Mouse (Mus musculus) 3T3-L1 (cell line): ENCODE measurements at regions not wholly inside any gene's neighbourhood (a gene's known extent, or its start where the extent isn't known, plus 50 kb on each side); places are given as distances from the start of the nearest gene placed in this dataset.
A peak's percentile ranks its signal among the peaks of the same experiment; 100 is the strongest.

Experiments
- DNase-seq: peaks from one replicate; pipeline ENCODE4 v3.0.0-alpha.2; 2015; ENCODE audit warnings: low read depth, low spot score

DNA sequence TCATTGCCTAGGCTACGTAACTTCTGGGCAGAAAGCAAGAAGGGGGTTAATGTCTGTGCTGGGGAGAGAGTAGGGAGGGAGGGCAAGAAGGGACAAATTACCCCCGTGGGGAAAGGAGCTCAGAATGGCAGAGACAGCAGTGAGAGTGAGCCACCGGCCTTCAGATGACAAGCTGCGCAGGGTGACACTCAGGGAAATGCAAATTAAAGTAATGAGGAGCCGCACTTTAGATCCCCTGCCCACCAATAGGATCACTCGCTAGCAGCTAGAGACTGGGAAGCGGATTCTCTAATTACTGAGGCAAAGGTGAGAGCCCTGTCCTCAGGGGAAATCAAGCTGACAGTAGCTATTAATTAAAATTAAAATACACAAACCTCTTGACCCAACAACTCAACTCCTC, 202.5 kb downstream of the Arhgef10l start:
- no peak for DNase-seq

DNA sequence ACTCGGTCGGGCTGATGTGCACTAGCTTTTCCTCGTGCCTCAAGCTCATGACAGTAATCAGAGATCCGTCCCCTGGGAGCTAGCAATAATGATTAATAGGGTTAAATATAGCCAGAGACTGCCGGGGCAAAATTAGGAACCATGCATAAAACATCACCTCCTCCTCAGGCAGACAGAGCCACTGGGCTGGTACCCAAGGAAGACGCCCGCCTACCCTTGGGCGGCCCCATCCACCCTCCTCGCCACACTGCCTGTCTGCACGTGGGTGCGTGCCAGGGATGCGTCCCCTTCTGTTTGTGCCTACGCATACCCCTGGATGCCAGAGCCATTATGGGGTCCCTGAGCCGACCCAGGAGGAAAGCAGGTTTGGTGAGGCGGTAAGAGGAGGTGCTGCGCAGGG, 204.5 kb downstream of the Arhgef10l start:
- DNase-seq, result no peak

DNA sequence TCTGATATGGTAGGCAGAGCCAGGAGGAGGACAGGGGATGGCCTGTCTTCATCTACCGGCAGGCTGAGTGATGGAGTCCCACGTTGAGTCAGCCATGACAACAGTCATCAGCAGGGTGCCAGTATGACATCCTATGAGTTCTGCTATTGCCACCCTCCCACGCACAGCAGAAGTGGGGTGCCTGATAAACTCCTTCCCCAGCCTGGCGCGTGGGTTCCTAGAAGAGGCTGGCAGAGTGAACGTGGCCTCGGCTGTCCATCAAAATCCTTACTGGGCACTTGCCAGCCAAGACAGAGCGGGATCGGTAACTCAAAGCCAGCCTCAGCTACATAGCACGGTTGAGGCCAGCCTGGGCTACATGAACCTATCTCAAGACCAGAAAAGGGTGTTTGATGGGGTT, 202.5 kb upstream of the Igsf21 start:
- no peak for DNase-seq

DNA sequence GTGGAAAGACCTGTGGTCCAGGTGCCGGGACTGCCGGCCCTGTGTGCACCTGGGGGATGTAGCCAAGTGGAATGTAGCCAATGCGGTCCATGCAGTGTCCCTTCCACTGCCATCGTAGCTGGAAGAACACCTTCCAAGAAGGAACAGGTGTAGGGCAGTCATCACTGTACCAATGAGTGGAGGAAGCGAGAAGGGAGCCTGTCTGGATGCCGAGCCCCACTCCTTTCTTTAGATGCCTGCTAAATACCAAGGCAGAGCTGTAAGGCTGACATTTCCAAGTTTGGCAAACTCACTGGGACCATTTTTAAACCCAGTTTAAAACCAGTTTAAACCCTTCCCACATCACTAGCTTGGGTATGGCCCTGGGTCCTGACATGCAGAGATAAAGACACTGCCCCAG, 199.9 kb upstream of the Igsf21 start:
- no peak for DNase-seq

DNA sequence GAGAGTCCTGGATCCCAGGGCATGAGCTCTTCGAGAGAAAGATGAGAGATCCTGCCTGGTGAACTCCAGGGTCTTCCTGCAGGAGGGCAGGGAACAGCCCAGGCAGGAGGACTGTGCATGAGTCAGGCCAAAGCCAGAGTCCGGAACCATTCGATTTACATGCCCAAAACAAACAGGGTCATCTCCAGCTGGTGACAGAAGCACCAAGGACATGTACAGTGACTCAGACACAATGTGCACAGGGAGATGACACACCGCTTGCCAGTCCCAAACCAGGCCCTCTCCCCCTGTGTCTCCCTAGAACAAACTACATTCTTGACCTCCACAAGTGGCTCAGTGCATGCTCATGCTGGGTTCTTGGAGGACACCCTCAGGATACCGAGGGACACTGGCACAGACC, 199.3 kb upstream of the Igsf21 start:
- no peak for DNase-seq

DNA sequence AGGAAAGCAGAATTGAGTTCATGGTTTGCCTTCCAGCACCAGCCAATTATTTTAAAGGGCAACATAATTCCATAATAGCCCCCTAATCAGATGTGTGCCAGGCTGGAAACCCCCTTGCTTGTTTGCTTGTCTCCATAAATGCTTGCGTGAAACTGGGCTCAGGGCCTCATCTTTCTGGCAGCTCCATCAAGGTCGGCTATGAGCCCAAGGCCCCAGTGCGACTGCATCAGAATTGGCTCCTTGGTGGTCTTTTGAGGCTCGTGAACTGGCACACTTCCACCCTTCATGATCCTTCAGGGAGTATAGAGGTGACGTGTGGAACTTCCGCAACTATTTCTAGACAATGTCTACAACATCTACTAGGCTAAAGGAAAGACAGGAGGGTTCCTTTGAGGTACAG, 196.6 kb upstream of the Igsf21 start:
- DNase-seq, result no peak

DNA sequence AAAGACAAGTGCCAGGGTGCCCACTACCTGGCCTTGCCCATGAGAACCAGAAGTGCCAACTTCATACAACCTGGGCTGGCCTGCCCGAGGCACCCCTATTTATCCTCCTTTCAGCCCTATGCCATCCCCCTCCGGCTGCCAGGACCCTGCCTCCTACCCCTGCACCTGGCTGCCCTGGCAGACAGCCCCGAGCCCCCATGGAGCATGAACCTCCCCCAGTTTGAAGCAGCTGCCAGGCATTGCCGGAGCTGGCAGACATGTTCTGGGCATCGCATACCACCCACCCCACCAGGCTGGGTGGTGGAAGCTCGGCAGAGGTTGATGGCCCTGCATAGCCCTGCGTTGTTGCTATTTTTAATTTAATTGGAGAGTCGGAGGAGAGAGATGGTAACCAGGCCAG, 195.2 kb upstream of the Igsf21 start:
- DNase-seq, result no peak

DNA sequence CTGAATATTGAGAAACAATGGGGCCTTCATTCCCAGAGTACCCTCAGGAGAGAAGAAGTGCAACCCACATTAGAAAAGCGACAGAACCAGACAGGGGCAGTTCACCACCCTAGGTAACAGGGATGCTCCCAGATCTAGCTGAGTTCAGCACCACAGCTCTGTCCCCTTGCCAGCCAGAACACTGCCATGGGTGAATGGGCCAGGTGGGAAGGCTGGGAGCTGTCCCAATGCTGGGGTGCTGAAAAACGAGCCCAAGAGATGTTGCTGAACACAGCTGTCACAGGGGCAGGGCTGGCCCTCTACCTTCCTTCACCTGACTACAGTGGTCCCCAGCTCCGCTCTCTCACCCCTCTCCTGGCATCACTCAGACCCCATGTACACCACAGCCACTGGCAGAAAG, 193.3 kb upstream of the Igsf21 start:
- peak; percentile 59 for DNase-seq

DNA sequence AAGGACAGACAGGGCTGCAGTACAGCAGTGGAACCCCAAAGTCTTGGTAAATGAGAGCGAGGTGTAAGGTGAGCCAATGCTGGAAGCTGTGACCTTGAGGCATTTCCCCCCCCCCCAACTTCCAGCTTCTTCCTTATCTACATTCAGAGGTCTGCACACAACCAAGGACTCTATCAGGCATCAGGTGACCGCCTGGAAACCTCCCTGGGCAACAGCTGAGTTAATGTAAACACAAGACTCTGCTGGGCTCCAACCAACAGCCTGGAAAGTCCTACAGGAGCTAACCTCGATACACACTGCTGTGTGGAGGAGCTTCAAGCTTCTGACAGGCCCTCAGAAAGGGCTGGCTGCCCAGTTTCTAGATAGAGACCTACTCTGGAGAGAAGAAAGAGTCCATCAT, 189.4 kb upstream of the Igsf21 start:
- DNase-seq, result no peak

DNA sequence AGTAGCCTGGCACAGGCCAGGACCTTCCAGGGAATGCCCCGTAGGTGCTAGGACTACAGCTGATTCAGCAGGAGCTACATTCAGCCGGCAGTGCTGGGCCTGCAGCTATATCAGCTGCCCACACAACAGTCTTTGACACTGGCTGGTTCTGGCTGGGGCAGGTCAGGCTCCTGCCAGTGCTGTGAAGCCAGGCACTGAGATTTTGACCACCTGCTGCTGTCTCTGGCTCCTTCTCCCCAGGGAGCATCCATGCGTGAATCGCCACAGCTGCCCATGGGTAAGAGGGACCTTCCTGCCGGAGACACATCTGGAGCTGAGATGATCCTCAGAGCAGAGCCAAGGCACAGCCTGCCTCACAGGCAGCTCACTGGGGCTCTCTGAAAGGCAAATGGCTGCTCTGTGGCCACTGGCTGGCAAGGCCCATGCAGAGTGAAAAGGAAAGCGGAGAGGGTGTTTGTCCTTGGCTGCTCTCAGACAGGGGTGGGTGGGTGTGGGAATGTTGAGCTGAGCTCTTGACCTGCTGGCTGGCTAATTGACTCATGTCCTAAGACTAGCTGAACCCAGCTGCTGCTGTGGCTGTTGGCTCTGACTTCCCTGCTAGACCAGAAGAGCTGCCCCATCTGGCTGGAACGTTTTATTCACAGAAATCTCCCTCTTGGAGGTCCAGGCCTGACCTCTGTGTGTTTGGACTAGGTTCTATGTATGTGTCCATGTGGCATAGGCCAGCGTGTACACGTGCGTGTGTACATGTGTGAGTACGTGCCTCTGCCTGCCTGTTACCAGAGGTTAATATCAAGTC, 187.4 kb upstream of the Igsf21 start:
- DNase-seq, result no peak

DNA sequence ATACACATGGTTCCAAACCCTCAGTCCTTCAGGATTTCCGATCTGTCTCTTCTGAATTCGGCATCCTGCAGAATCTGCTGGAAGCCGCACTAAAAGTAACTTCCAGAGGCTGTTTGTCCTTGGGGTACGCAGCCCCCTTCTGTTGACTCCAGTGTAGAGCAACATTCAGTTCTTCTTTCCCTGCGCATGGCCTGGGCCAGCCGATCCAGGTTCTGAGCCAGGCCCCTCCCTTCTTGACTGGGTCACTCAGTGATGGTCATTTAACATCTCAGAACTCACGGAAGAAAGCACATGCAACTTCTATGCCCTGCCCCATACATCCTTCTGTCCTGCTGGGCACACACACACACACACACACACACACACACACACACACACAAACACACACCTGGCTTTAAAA, 185.5 kb upstream of the Igsf21 start:
- DNase-seq, result no peak

DNA sequence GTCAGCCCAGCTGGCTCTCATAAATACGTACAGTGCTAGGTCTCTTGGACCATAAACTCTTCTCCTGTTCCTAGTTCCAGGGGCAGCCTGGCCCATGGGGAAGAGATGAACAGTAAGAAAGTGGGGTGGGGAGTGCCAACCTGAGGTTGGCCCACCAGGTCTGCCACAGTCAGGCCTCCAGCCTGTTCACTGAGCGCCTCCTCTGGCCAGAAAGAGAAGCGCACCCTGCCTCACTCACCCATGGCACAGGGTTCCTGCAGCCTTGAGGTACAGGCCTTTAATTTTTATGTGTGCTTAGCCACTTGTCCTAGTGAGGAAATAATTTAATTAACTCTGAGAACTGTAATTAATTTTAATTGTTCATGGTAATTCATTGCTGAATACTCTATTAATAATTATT, 180.5 kb upstream of the Igsf21 start:
- DNase-seq, result no peak

DNA sequence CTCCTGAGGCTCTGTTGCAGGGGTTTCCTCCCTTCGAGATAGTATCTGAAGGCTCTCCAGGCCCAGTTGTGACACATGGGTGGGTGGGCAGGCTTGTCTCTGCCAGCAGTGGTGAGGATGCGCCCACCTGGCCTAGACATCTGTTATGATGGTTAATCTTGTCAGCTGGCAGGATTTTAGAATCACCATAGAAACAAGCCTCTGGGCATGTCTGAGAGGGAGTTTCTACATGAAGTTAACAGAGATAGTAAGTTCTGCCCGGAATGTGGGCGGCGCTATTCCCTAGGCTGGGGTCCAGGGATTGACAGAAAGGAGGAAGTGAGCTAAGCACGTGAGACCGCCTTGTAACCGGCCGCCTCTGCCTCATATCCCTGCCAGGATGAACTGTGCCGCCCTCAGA, 177.2 kb upstream of the Igsf21 start:
- DNase-seq, result no peak

DNA sequence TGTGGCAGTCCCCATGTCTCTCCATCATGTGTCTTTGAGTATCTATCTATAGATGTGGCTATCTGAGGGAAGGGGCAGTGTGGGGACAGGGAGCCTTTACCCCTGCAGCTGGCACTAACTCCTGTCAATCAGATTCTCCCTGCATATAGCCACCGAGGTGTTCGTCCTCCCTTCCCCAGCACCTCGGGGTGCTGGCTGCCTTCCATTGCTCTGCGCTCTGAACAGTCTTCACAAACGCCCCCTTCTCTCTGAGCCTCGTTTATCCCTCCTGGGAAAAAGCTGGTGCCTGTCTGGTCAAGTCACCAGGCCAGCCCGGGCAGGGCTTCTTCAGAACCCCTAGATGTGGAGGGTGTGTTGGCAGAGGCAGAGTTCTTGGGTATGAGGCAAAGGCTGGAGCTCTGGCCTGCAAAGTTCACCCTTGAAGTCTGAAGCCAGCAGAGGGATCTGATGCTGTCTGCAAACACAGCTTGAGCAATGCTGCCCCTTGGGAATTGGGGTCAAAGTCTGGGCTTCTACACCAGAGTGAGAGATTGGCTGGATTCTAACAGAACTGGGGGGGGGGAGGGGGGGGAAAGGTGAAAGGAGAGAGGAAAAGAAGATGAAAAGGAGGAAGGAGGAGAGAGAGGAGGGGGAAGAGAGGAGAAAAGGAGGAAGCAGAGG, 175.5 kb upstream of the Igsf21 start:
- peak; percentile 25 for DNase-seq

DNA sequence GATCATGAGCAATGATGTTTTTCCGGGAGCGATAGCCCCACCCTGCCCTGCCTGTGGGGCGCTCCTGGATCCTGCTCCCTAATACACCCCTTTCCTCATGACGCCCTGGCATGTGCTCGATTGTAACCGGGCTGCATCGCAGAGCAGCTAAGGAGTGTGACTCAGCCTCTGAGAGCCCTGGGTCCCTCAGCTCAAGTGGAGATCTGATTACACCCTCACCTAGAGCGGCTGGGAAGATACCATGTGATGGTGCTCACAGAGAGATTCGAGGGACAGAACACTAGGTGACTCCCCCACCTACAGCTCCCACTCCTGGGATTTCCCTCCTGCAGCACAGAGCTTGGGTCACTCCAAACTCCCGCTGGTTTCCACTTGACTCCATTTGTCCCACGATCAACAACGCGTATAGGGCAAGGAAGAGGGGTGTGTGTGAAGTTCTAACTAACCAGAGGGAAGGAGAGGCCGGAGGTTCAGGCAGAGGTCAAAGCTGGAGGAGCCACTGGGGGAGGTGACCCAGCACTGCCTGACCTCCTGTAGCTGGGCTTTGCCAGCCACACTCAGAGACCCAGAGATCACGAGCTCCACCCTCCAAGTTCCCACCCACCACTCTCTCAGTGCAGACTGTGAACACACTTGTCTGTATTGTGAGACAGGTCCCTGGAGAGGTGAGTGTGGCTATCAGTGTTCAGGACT, 173.3 kb upstream of the Igsf21 start:
- DNase-seq, result no peak

DNA sequence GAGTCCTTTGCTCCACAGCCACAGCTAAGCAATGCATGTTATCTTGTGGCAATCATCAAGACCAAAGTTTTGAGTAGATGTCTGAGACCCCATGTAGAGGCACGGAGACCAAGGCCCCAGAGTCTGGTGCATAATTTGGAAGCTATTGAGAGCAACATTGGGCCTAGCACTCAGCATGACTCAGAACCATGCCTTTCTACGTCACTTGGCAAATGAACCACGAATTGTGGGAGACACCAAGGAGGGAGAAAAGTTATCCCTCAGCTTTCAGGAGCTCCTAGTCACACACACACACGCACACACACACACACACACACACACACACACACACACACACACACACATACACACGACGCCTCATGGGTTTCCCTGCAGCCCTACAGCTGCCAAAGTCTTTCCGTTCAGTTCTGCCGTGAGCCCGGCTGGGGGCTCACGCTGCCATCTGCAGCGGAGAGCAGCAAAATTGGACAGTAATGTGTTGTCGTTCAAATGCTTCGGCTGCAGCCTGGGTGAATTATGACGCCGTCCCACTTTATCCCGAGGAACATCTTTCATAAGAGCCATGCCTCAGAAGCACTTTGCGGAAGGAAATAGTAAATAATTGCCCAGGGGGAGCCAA, 165.8 kb upstream of the Igsf21 start:
- no peak for DNase-seq

DNA sequence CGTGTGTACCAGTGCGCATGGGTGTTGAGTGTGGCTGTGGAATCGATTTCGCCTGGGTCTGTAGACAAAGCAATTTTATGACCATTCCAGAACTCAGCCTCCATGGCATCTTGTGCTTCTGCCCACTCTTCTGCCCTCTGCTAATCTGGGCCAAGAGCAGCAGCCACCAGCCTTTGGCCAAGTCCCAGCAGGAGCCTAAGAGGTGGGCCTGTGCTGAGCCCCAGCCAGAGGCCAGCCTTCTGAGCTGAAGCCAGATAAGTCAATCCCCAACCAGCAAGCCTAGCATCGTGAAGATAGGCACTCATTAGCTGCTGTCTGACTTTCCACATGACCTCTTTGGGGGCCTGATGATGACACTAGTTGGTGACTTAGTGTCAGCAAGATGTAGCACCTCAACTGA, 161.9 kb upstream of the Igsf21 start:
- DNase-seq, result no peak

DNA sequence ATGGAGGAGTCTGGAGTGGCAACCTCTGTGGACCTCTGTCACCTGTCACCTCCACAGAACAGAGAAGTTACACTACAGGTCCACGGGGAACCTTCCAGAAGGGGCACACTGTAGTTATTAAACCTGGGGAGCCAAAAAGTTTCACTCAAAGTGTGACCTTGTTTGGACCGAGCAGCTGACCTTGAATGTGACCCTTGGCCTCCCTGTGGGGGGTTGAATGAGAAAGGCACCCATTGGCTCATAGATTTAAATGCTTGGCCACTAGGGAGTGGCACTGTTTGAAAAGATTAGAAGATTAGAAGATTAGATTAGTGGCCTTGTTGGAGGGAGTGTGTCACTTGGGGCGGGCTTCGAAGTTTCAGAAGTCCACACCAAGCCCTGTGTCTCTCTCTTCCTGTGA, 160.3 kb upstream of the Igsf21 start:
- DNase-seq, result no peak

DNA sequence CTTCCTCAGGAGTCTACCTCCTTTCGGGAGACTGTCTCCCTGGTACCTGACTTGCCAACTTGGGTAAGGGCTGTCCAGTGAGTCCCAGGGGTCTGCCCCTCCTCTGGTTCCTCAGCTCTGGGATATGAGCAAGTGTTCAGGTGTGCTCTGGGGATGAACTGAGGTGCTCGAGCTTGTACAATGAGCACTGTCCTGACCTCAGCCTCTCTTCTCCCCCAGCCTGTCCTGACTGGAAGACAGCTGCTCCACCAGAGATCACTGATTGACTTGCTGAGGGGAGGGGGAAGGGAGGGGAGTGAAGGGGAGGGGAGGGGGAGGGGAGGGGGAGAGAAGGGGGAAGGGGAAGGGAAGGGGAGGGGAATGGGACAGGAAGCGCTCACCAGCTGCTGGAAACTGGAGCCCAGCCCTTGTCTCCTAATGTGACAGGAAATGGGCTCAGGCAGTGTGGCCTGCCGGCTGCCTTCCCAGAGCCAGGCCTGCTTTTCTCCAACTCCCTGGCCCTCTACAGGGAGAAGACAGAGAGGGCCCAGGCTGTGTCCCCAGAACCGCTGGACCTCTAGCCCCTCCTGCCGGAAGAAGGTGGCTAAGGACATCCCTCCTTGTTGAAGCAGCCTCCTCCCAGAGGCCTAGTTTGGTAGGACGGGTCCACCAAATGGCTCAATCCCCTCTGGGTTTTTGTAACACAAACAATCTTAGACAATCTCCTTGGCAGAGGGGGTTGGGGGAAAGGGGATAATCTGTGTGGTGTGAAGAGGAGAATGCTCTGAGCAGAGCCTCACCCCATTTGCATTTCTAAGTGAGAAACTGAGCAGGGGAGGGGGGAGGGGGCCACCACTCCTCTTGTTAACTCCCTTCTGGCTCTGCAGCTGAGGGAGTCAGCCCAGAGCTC, 159.7 kb upstream of the Igsf21 start:
- peak; percentile 48 for DNase-seq

DNA sequence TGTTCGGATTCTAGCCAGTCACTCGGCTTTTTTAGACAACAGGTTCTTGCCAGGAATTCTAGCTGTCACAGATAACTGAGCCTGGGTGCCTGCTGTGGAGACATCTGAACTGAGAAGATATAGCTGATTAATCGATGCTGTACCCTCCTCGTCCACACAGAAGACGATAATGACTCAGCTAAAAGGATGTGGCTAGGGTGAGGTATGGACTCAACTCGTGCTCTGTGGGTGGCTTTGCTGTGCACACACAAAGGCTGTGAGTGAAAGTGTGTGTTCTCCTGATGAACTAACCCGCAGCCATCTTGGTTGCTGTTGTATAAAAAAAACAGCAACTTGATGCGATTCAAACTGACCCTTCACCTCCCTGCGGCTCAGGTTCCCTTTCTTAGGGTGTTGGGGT, 158.8 kb upstream of the Igsf21 start:
- no peak for DNase-seq

DNA sequence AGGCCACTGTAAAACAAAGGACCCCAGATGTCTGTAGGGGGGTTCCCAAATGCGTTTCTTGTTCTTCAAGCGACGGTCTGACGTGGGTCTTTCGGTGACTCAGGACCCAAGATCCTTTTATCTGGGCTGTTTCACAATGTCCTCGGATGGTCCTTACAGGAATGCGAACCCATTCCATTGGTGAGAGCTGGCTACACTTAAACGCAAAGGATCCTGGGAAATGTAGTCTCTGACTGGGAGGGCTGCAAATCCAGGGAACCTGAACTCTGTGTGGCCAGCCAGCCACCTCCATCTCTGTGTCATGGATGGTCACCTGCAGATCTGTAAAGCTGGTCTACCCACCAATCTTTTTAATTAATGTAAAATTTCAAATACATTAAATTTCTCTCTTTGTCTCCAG, 156.5 kb upstream of the Igsf21 start:
- no peak for DNase-seq

DNA sequence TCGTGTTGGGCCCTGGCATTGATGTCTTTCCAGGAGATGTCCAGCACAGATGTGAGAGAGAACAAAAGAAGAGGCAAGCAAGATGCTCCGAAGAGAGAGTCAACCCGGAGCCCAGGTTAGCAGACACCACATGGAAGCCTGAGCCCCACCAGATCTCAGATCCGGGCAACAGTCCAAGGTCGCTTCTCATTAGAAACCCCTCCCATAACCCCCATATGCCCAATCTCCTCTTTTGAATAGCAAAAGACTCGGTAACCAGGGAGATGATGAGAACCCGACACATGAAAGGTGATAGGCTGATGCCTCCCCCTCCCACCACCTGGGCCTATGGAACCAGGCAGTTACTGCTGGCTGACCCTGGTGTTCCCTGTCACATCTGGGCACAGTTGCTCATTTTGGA, 155.7 kb upstream of the Igsf21 start:
- DNase-seq, result no peak
